Mouse (Mus musculus) limb, embryonic 11.5 days (tissue): Measurements from ENCODE around the gene Aym1. TPM values are rescaled to one million over a fixed set of nuclear protein-coding genes. Genes with fewer than 3 reads are reported as not detected.
"Not testable (repeated sequence)": the region's sequence is repeated elsewhere in the genome, so short reads cannot be mapped to it uniquely, and the experiment has no call there.

Source experiments
- ATAC-seq: fragments of 200-750 bp; cut with Nextera tagmentation; 2 replicates; pipeline ENCODE4 v1.8.0; 2017; ENCODE audit warnings: low read depth; ENCODE audit not compliant: insufficient number of reproducible peaks, low FRiP score, low TSS enrichment
- DNase-seq: peaks from one replicate; pipeline ENCODE4 v3.0.0-alpha.2; 2015; ENCODE audit warnings: low spot score
- H3K27ac ChIP-seq: fragments of 300-500 bp; sonication (generic); replicated peaks from 2 replicates; pipeline ENCODE4 v1.5.1; 2014; ENCODE audit warnings: low read depth, mild to moderate bottlenecking, low read length
- H3K27me3 ChIP-seq: fragments of 300-500 bp; sonication (generic); 2 replicates; pipeline ENCODE4 v1.6.1; 2014; ENCODE audit warnings: mild to moderate bottlenecking, low read length, mixed read lengths; ENCODE audit not compliant: control insufficient read depth, insufficient read depth
- H3K36me3 ChIP-seq: fragments of 300-500 bp; sonication (generic); 2 replicates; pipeline ENCODE4 v1.6.1; 2014; ENCODE audit warnings: mild to moderate bottlenecking, low read length, moderate library complexity, mixed read lengths; ENCODE audit not compliant: control insufficient read depth, insufficient read depth
- H3K4me1 ChIP-seq: fragments of 300-500 bp; sonication (generic); 2 replicates; pipeline ENCODE4 v1.6.1; 2014; ENCODE audit warnings: low read length, mixed read lengths; ENCODE audit not compliant: control insufficient read depth, insufficient read depth
- H3K4me2 ChIP-seq: fragments of 300-500 bp; sonication (generic); 2 replicates; pipeline ENCODE4 v1.6.1; 2014; ENCODE audit warnings: low read depth, mild to moderate bottlenecking, moderate library complexity; ENCODE audit not compliant: severe bottlenecking
- H3K4me3 ChIP-seq: fragments of 300-500 bp; sonication (generic); 2 replicates; pipeline ENCODE4 v1.5.1; 2014; ENCODE audit warnings: low read depth, low read length
- H3K9ac ChIP-seq: fragments of 300-500 bp; sonication (generic); 2 replicates; pipeline ENCODE4 v1.6.1; 2014; ENCODE audit warnings: mild to moderate bottlenecking, low read length
- H3K9me3 ChIP-seq: fragments of 300-500 bp; sonication (generic); 2 replicates; pipeline ENCODE4 v1.6.1; 2016; ENCODE audit warnings: low read length; ENCODE audit not compliant: control insufficient read depth
- WGBS: fragments of 180-500 bp; shearing (Covaris S2); extraction: QIAGEN DNeasy Blood & Tissue Kit; methylation state at CpG from one replicate; pipeline ENCODE4 v1.1.7; 2014; 5-methylcytosine and 5-hydroxymethylcytosine counted together
- polyA plus RNA-seq: library from polyadenylated mRNA; unstranded; fragments of >200 nt; fragmentation: Nextera tagmentation; extraction: Ambion mirVana; gene quantifications from 2 replicates; pipeline ENCODE4 v1.2.1, GENCODE M21; 2014

Aym1 gene
- polyA plus RNA-seq, 1 experiment from 2014 or later = not detected

- WGBS = 33% methylated on average over 12 of the region's 12 CpGs
- peaks cover 5% of the 10 kb centered on the region; the same call in 1 of the 2 replicates for H3K9me3 ChIP-seq
- no peak overlapping the region for H3K9ac ChIP-seq
- peak; percentile 75 for DNase-seq
- no peaks in the 10 kb centered on the region for H3K36me3 ChIP-seq
- H3K4me2 ChIP-seq = no peak overlapping the region
- no peak overlapping the region for H3K27ac ChIP-seq
- peaks cover 47% of the 10 kb centered on the region for H3K27me3 ChIP-seq
- H3K4me3 ChIP-seq = no peak overlapping the region
- H3K4me1 ChIP-seq = peaks cover 7% of the 10 kb centered on the region; the same call in 1 of the 2 replicates
- no peak for ATAC-seq
Measured at GRCm38 (mm10) chr5:113332239-113332638, 24.9 kb upstream of the Aym1 start.

GRCm38 (mm10) chr5:113332899-113333298, 24.2 kb upstream of the Aym1 start:
- Histone ChIP-seq H3K27ac (no peak overlapping the region), H3K4me3 (no peak overlapping the region), H3K27me3 (peaks cover 48% of the 10 kb centered on the region), H3K4me1 (peaks cover 7% of the 10 kb centered on the region; the same call in 1 of the 2 replicates), H3K4me2 (no peak overlapping the region), H3K9ac (no peak overlapping the region), H3K36me3 (no peaks in the 10 kb centered on the region), H3K9me3 (peaks cover 5% of the 10 kb centered on the region; the same call in 1 of the 2 replicates)
- ATAC-seq (no peak), DNase-seq (no peak)
- WGBS = 44% methylated on average over 4 of the region's 4 CpGs

GRCm38 (mm10) chr5:113334621-113335530, 22.2 kb upstream of the Aym1 start:
- Histone ChIP-seq H3K27me3 (peaks cover 59% of the 10 kb centered on the region), H3K27ac (no peak overlapping the region), H3K4me1 (peaks cover 7% of the 10 kb centered on the region; the same call in 1 of the 2 replicates), H3K4me2 (peak overlapping the region; percentile 35; the same call in 1 of the 2 replicates), H3K4me3 (peak overlapping the region; percentile 14; the same call in 1 of the 2 replicates), H3K9me3 (no peaks in the 10 kb centered on the region; the same call in 1 of the 2 replicates), H3K36me3 (no peaks in the 10 kb centered on the region), H3K9ac (no peak overlapping the region)
- ATAC-seq = no peak
- DNase-seq = peak; percentile 47
- WGBS = 6% methylated on average over 33 of the region's 34 CpGs

GRCm38 (mm10) chr5:113335732-113336131, 21.4 kb upstream of the Aym1 start:
- Histone ChIP-seq H3K4me1 (peaks cover 7% of the 10 kb centered on the region; the same call in 1 of the 2 replicates), H3K4me2 (peak overlapping the region; percentile 35), H3K9ac (no peak overlapping the region), H3K27me3 (peaks cover 59% of the 10 kb centered on the region), H3K9me3 (no peaks in the 10 kb centered on the region; the same call in 1 of the 2 replicates), H3K27ac (no peak overlapping the region), H3K4me3 (peak overlapping the region; percentile 14; the same call in 1 of the 2 replicates), H3K36me3 (no peaks in the 10 kb centered on the region)
- DNase-seq (peak; percentile 49), ATAC-seq (no peak)
- 2% methylated on average over 17 of the region's 17 CpGs for WGBS

DNA sequence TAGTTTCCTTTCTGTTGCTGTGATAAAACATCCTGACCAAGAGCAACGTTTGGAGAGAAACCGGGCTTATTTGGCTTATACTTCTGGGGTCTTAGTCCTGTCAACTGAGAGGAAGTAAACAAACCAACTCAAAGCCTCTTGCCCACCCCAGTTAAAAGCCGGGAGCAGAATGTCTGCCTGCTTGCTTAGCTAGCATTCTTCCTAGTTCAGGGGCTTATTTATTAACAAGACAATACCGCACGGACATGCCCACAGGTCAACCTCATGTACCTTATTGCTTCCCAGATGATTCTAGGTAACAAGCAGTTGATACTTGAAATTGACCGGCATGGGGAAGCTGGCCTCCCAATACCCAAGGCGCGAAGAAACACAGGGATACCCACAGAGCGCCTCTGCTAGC, 20.8 kb upstream of the Aym1 start:
- Histone ChIP-seq H3K9ac (no peak overlapping the region), H3K4me1 (peaks cover 7% of the 10 kb centered on the region; the same call in 1 of the 2 replicates), H3K9me3 (no peaks in the 10 kb centered on the region; the same call in 1 of the 2 replicates), H3K4me2 (no peak overlapping the region), H3K4me3 (no peak overlapping the region), H3K36me3 (no peaks in the 10 kb centered on the region), H3K27me3 (peaks cover 59% of the 10 kb centered on the region), H3K27ac (no peak overlapping the region)
- WGBS = 31% methylated on average over 9 of the region's 9 CpGs
- DNase-seq (no peak), ATAC-seq (no peak)

- no peak for DNase-seq
- H3K4me3 ChIP-seq = no peak overlapping the region
- no peaks in the 10 kb centered on the region for H3K9me3 ChIP-seq
Measured at GRCm38 (mm10) chr5:113344635-113345386, 12.3 kb upstream of the Aym1 start.

DNA sequence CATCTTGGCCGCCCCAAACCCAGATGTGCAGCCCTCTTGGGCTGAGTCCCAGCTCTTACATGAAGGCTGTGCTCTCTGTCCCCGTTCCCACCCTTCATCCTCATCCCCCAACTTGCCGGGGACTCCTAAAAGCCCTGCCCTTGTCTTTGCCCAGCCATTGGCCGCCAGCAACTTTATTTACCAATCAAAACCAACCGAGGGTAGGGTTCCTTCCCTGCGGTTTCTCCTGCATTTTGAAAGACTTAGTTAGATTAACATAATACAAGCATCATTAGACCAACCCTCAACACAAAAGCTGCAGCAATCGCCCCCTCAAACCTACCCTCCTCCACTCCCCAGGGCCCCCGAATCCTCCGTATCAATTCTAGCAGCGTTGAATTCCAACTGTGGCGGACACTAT, 11.3 kb upstream of the Aym1 start:
- no peaks in the 10 kb centered on the region for H3K4me1 ChIP-seq
- no peak overlapping the region for H3K9ac ChIP-seq
- ATAC-seq (no peak), DNase-seq (no peak)
- WGBS = 11% methylated on average over 11 of the region's 11 CpGs
- H3K9me3 ChIP-seq = no peaks in the 10 kb centered on the region
- H3K4me3 ChIP-seq = no peak overlapping the region
- H3K27me3 ChIP-seq = peaks cover 53% of the 10 kb centered on the region
- no peak overlapping the region for H3K4me2 ChIP-seq
- no peak overlapping the region for H3K27ac ChIP-seq
- H3K36me3 ChIP-seq = no peaks in the 10 kb centered on the region

More at GRCm38 (mm10) chr5:113344635-113345386, 12.3 kb upstream of the Aym1 start:
- ATAC-seq = no peak
- Histone ChIP-seq H3K27me3 (peaks cover 51% of the 10 kb centered on the region), H3K36me3 (no peaks in the 10 kb centered on the region), H3K9ac (no peak overlapping the region), H3K27ac (no peak overlapping the region), H3K4me2 (no peak overlapping the region), H3K4me1 (no peaks in the 10 kb centered on the region)
- WGBS = 32% methylated on average over 16 of the region's 16 CpGs

- H3K4me1 ChIP-seq, H3K36me3 ChIP-seq, H3K27ac ChIP-seq, H3K9me3 ChIP-seq, DNase-seq, H3K9ac ChIP-seq, H3K4me3 ChIP-seq, ATAC-seq, H3K4me2 ChIP-seq: not testable (repeated sequence)
- H3K27me3 ChIP-seq = peaks cover 53% of the 10 kb centered on the region
- 29% methylated on average over 6 of the region's 6 CpGs for WGBS
Measured at GRCm38 (mm10) chr5:113346651-113347050, 10.4 kb upstream of the Aym1 start.
